Mouse (Mus musculus): ENCODE results near the gene Gm26897. TPM values are rescaled to one million over a fixed set of nuclear protein-coding genes. Genes with fewer than 3 reads are reported as not detected.

The Gm26897 gene
- total RNA-seq, 1 experiment from 2014 or later = not detected

DNA sequence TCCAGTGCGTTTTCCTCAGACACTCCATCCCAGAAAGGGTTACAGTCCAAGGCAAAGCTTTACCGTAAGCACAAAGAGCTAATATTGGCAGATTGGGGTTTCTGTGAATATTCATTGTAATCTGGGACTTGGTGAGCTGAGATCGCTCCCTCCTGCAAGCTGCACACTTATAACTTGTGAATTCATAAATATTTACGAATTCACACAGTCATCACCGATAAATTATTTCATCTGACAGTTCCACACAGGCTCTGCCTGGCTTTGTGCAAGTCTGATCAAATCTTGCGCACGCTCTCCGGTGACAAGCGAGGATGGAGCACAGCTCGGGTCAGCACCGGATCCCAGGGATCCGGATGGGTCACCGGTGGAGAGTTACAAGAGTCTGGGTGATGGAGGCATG, 16.4 kb downstream of the Gm26897 start:
- no peak for DNase-seq

DNA sequence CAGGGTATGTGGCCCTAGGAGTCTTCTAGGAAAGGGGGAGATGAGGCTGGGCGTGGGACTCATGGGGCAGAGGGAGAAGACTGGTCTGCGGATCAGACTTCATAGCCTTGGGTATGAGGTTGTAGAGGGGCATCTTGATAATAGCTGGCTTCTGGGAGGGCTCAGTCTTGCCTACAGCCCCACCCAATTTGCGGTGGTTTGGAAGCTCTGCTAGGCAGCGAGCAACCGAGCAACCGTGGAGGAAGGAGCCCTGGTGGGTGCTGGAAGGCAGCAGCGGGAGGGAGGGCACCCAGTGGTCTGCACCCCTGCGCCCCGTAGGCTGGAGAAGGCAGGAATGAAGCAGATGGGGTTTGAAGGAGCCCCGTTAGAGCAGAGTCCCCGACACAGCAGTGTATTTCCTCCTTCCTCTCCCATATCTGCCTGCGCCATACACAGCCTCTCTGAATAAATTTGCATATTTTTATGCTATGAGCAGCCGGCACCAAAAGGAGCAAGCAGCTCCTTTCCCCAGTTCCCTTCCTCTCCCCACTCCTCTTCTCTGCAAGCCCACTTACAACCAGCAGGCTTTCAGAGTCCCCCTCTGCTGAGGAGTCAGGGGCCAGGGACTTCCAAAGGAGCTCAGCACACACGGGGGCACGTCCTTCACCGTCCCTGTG, 20.9 kb downstream of the Gm26897 start:
- DNase-seq = no peak

- DNase-seq = no peak
These were observed 21.6 kb downstream of the Gm26897 start for GRCm38 (mm10) chr5:111755330-111755729.

- no peak for DNase-seq
These were observed 27.2 kb downstream of the Gm26897 start for GRCm38 (mm10) chr5:111760721-111761480.

DNA sequence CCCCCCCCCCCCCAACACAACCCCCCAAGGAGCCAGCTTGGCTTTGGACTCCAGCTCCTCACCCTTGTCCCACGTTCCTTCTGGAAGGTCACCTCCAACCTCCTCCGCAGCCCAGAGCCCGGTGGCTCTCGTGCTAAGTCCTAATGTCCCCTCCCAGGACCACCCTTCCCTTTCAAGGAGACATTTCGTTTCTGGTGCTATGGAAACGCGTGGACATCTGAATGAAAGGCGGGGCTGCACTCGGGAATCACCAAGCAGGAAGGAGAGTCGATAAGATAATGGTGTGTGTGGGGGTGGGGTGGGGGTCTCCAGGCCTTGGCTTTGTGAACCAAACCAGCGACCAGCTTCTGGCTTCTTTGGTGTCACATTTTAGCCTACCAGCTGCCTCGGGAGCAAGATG, 27.9 kb downstream of the Gm26897 start:
- no peak for DNase-seq

DNA sequence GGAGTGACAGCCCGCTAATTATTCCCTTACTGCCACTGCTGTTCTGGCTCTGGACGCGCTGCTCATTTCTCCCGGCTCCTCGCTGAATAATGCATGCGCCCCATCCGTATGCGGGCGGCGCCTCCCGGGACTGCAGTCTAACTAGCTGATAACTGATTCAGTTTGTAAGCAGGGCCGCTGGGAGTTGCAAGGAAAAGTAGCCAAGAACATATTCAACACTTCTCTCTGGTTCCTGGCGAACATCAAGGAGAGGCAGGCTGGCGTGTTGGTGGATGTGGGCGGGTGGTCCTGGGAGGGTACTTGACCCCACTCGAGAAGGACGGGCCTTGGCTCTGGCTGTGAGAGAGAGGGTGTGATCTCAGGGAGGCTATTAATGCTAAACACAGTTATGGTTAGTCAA, 28.4 kb downstream of the Gm26897 start:
- DNase-seq = peak; percentile 17

GRCm38 (mm10) chr5:111765671-111766290, 32.1 kb downstream of the Gm26897 start:
- no peak for DNase-seq

- no peak for DNase-seq
These were observed 33.0 kb downstream of the Gm26897 start for GRCm38 (mm10) chr5:111766696-111767095.

- no peak for DNase-seq
These were observed 36.5 kb downstream of the Gm26897 start for GRCm38 (mm10) chr5:111770266-111770665.

- no peak for DNase-seq
These were observed 38.4 kb downstream of the Gm26897 start for GRCm38 (mm10) chr5:111772127-111772526.

DNA sequence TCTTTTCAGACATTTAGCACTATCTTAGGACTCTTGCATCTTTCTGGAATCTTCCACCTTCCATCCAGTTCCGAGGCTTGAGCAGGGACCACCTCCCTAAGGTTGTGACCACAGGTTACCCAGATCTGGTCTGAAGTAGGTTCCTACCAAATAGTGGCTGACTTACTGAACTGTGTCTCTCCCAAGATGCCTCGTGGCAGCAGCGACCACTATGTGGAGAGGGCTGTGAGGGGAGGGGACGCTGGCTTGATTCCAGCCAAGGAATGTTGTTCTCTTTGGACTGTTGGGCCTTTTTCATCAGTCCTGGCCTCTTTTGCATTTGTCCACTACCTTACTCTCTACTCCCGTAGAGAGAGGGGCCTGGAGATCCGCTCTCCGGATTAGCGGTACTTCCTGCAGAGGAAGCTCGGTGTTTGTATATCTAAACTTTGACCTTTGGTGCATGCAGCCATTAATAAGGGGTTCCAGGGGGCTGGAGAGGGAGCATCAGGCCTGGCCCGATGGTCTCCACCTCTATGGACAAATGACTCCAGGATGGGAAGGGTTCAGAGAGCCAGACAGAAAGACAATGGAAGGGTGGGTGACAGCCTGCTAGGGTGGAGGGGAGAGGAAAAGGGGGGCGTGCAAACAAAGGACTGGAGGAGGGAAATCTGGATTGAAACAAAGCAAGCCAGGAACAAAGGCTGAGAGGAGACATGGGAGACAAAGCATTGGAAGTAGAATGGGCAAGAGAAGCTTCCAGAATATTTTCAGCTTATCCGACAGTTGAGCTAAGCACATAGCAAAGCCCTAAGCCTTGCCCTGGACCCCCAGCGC, 39.1 kb downstream of the Gm26897 start:
- no peak for DNase-seq

DNA sequence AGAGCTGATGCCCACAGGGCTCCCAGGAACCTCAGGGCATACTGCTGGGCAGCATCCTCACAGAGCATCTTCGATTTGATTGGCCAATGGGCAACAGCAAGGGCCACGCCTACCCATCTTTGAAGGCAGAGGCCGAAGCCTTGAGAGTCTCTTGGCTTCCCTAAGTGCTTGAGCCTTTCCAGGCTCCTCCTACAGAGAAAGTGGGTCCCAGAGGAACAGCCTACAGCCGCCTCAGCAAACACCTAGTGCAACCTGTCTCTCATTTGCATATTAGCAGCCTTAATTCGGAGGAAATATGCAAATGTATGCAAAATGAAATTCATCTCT, 39.6 kb downstream of the Gm26897 start:
- DNase-seq = no peak

- no peak for DNase-seq
These were observed 42.5 kb downstream of the Gm26897 start for GRCm38 (mm10) chr5:111776246-111776645.

DNA sequence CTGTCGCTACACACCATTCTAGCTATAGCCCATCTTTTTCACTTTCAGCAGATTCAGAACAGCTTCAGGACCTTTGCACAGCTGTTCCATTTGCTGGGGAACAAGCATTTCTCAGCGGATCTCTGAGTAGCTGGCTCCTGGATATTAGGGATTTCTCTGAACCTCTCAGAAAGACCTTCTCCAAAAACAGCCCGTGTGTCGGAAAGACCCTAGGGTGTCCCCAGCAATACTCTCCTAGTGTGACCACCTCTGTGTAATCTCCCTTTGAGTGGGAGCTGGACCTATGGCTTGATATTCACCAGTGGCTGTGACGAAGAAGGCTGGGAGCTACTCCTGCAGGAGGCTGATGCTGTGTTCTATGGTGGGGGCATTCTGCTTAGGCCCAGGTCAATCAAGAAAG, 44.4 kb downstream of the Gm26897 start:
- DNase-seq = no peak

DNA sequence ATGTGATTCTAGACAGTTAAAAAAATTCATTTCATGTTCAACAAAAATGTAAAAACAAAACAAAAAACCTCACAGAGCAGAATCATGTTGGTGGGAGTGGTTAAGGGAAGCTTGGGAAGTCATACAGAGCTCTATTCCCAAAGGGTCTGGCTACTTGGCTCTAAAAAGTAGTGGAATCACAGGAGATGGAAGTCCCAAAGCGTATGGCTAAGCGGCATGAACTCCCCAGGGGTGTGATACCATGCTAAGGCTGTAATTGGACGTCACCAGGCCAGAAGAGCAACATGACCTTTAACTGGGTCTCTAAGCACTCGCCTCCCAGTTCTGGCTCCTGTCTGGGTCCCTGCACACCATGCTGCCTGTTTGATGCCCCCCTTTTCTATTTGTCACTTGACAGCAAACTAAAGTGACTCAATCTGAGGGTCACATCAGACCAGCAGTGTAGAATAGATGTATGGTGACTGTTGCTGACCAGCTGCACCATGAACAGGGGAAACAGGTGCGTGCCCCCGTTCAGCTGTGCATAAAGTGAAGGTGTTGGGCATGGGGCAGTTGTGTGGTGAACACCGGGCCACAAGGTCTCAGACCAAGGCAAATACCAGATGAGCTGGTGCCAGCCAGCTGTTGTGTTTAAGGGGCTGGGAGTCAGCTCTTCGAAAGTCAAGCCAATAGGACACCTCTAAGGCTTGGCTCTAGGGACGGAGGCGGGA, 46.2 kb downstream of the Gm26897 start:
- no peak for DNase-seq
